Mouse (Mus musculus) ES-Bruce4 (cell line): Measurements from ENCODE around the gene B4galnt2. TPM values are rescaled to one million over a fixed set of nuclear protein-coding genes. Genes with fewer than 3 reads are reported as not detected.
"Not testable (repeated sequence)": the region's sequence is repeated elsewhere in the genome, so short reads cannot be mapped to it uniquely, and the experiment has no call there.

Experiments used
- H3K27ac ChIP-seq: 2 replicates; pipeline ENCODE4 v1.5.1; 2012; ENCODE audit warnings: low read length, inconsistent platforms; ENCODE audit not compliant: insufficient read depth
- H3K27me3 ChIP-seq: 2 replicates; pipeline ENCODE4 v1.6.1; 2012; ENCODE audit warnings: mild to moderate bottlenecking, low read length, inconsistent platforms; ENCODE audit not compliant: control insufficient read depth, poor library complexity, insufficient read depth, severe bottlenecking
- H3K36me3 ChIP-seq: 2 replicates; pipeline ENCODE4 v1.6.1; 2012; ENCODE audit warnings: inconsistent platforms, mild to moderate bottlenecking, low read length, moderate library complexity; ENCODE audit not compliant: control insufficient read depth, poor library complexity, insufficient read depth, severe bottlenecking
- H3K4me1 ChIP-seq: one replicate; pipeline ENCODE4 v1.8.1; 2011; ENCODE audit warnings: low read length; ENCODE audit not compliant: control insufficient read depth, insufficient read depth
- H3K4me3 ChIP-seq: 2 replicates; pipeline ENCODE4 v1.5.1; 2011; ENCODE audit warnings: low read depth, mild to moderate bottlenecking, low read length
- H3K9ac ChIP-seq: 2 replicates; pipeline ENCODE4 v1.6.1; 2012; ENCODE audit warnings: low read depth, mild to moderate bottlenecking, inconsistent platforms; ENCODE audit not compliant: poor library complexity, severe bottlenecking
- H3K9me3 ChIP-seq: replicated peaks from 2 replicates; pipeline ENCODE4 v1.6.1; 2012; ENCODE audit warnings: mild to moderate bottlenecking, low read length, inconsistent platforms; ENCODE audit not compliant: control insufficient read depth, poor library complexity, insufficient read depth, severe bottlenecking
- CTCF ChIP-seq: IDR thresholded peaks from one replicate; pipeline ENCODE4 v1.8.1; 2011; ENCODE audit warnings: low read depth, low read length
- EP300 ChIP-seq: IDR thresholded peaks from 2 replicates; pipeline ENCODE4 v1.6.1; 2011; ENCODE audit warnings: low read depth, low read length; ENCODE audit not compliant: insufficient read depth
- POLR2A ChIP-seq: IDR thresholded peaks from one replicate; pipeline ENCODE4 v1.8.1; 2011; ENCODE audit warnings: low read length; ENCODE audit not compliant: insufficient read depth
- polyA plus RNA-seq: library from polyadenylated mRNA; stranded (reverse); fragments of >200 nt; gene quantifications from 2 replicates; pipeline ENCODE4 v1.2.4, GENCODE M21; 2011; ENCODE audit warnings: low read depth; ENCODE audit not compliant: missing spikeins, insufficient read depth, insufficient read length

The B4galnt2 gene
- polyA plus RNA-seq, 1 experiment, result 4.5 TPM

- Histone ChIP-seq H3K4me3 (no peak overlapping the region), H3K27me3 (0 out of 2 replicates have a peak, but pooled peaks cover under 1% of the 10 kb centered on the region), H3K9me3 (no peaks in the 10 kb centered on the region), H3K9ac (no peak overlapping the region), H3K4me1 (peaks cover 6% of the 10 kb centered on the region), H3K27ac (no peak overlapping the region), H3K36me3 (no peaks in the 10 kb centered on the region)
- TF ChIP-seq CTCF (no peak), EP300 (no peak), POLR2A (no peak)
Observed at GRCm38 (mm10) chr11:95907805-95908524, 6.7 kb downstream of the B4galnt2 start.

- no peak for TF ChIP-seq CTCF
- TF ChIP-seq POLR2A, result no peak
- TF ChIP-seq EP300, result no peak
- no peaks in the 10 kb centered on the region for H3K27me3 ChIP-seq
Observed at GRCm38 (mm10) chr11:95904290-95904689, 10.4 kb downstream of the B4galnt2 start.

GRCm38 (mm10) chr11:95896446-95897179 is 18.1 kb downstream of the B4galnt2 start:
- H3K4me3 ChIP-seq, result no peak overlapping the region
- no peaks in the 10 kb centered on the region for H3K27me3 ChIP-seq
- H3K27ac ChIP-seq, result no peak overlapping the region
- no peak overlapping the region for H3K9ac ChIP-seq
- peaks cover 4% of the 10 kb centered on the region for H3K9me3 ChIP-seq
- H3K4me1 ChIP-seq, result no peaks in the 10 kb centered on the region
- no peaks in the 10 kb centered on the region for H3K36me3 ChIP-seq
- TF ChIP-seq CTCF (no peak), POLR2A (no peak), EP300 (no peak)

More at GRCm38 (mm10) chr11:95904290-95904689, 10.4 kb downstream of the B4galnt2 start:
- Histone ChIP-seq H3K36me3 (no peaks in the 10 kb centered on the region), H3K27ac (no peak overlapping the region), H3K4me1 (no peaks in the 10 kb centered on the region), H3K4me3 (no peak overlapping the region), H3K9me3 (no peaks in the 10 kb centered on the region), H3K9ac (no peak overlapping the region)

- Histone ChIP-seq H3K27me3 (no peaks in the 10 kb centered on the region), H3K36me3 (no peaks in the 10 kb centered on the region), H3K9ac (no peak overlapping the region), H3K4me1 (no peaks in the 10 kb centered on the region), H3K27ac (no peak overlapping the region), H3K9me3 (peaks cover 4% of the 10 kb centered on the region), H3K4me3 (no peak overlapping the region)
- no peak for TF ChIP-seq POLR2A
- TF ChIP-seq EP300, result no peak
- no peak for TF ChIP-seq CTCF
Observed at GRCm38 (mm10) chr11:95890462-95891051, 24.1 kb downstream of the B4galnt2 start.

GRCm38 (mm10) chr11:95879861-95880260 is 34.8 kb downstream of the B4galnt2 start:
- not testable (repeated sequence) for H3K9me3 ChIP-seq, H3K27ac ChIP-seq, H3K27me3 ChIP-seq, H3K4me3 ChIP-seq, H3K36me3 ChIP-seq, H3K9ac ChIP-seq, H3K4me1 ChIP-seq

GRCm38 (mm10) chr11:95876296-95876695 is 38.4 kb downstream of the B4galnt2 start:
- H3K27ac ChIP-seq, result no peak overlapping the region
- TF ChIP-seq EP300 (no peak), CTCF (peak; percentile 88), POLR2A (no peak)
- no peaks in the 10 kb centered on the region for H3K4me1 ChIP-seq
- 0 out of 2 replicates have a peak overlapping the region, but pooled peaks have one; percentile 9 for H3K9ac ChIP-seq
- H3K4me3 ChIP-seq, result peak overlapping the region; percentile 78
- no peaks in the 10 kb centered on the region for H3K9me3 ChIP-seq
- no peaks in the 10 kb centered on the region for H3K36me3 ChIP-seq
- H3K27me3 ChIP-seq, result no peaks in the 10 kb centered on the region
